Mouse (Mus musculus): ENCODE results near the gene Zfpl1. TPM values are rescaled to one million over a fixed set of nuclear protein-coding genes. Genes with fewer than 3 reads are reported as not detected.
"Not testable (repeated sequence)": the region's sequence is repeated elsewhere in the genome, so short reads cannot be mapped to it uniquely, and the experiment has no call there.

Gene Zfpl1
- polyA plus RNA-seq, 1 experiment from 2014 or later: 82.5 TPM

GRCm38 (mm10) chr19:6048681-6049410 is 35.9 kb downstream of the Zfpl1 start:
- Histone ChIP-seq H3K27me3 (no peaks in the 10 kb centered on the region), H3K4me2 (no peak overlapping the region), H3K4me3 (no peak overlapping the region), H3K9ac (0 out of 2 replicates have a peak overlapping the region, but pooled peaks have one; percentile 91), H3K36me3 (peaks cover 57% of the 10 kb centered on the region), H3K9me3 (no peaks in the 10 kb centered on the region), H3K27ac (no peak overlapping the region), H3K4me1 (replicated peaks) (peaks cover 32% of the 10 kb centered on the region)
- WGBS: 92% methylated on average over 11 of the region's 11 CpGs
- ATAC-seq (ENCODE audit: low FRiP score): no peak

- ATAC-seq (ENCODE audit: low FRiP score): no peak
- Histone ChIP-seq H3K4me3 (peak overlapping the region; percentile 88), H3K36me3 (peaks cover 47% of the 10 kb centered on the region), H3K9ac (peak overlapping the region; percentile 91), H3K4me1 (replicated peaks) (peaks cover 32% of the 10 kb centered on the region), H3K27ac (peak overlapping the region; percentile 99; the same call in 1 of the 2 replicates), H3K27me3 (no peaks in the 10 kb centered on the region), H3K4me2 (peak overlapping the region; percentile 99), H3K9me3 (no peaks in the 10 kb centered on the region)
- WGBS: 88% methylated on average over 8 of the region's 8 CpGs
These were observed 36.9 kb downstream of the Zfpl1 start for GRCm38 (mm10) chr19:6047899-6048166.

- Histone ChIP-seq H3K9ac (peak overlapping the region; percentile 91), H3K4me2 (peak overlapping the region; percentile 99), H3K9me3 (no peaks in the 10 kb centered on the region), H3K27ac (peak overlapping the region; percentile 99), H3K36me3 (peaks cover 42% of the 10 kb centered on the region), H3K4me1 (replicated peaks) (peaks cover 34% of the 10 kb centered on the region), H3K4me3 (peak overlapping the region; percentile 88), H3K27me3 (no peaks in the 10 kb centered on the region)
- WGBS: 2% methylated on average over 44 of the region's 44 CpGs
- peak; percentile 15 for ATAC-seq (ENCODE audit: low FRiP score)
These were observed 37.4 kb downstream of the Zfpl1 start for GRCm38 (mm10) chr19:6047154-6047898.

- Histone ChIP-seq H3K36me3 (peaks cover 34% of the 10 kb centered on the region), H3K27me3 (no peaks in the 10 kb centered on the region), H3K4me2 (peak within 1 kb of the TSS; percentile 99), H3K9ac (peak within 1 kb of the TSS; percentile 91), H3K9me3 (no peaks in the 10 kb centered on the region), H3K27ac (peak within 1 kb of the TSS; percentile 99), H3K4me1 (replicated peaks) (peaks cover 38% of the 10 kb centered on the region), H3K4me3 (peak within 1 kb of the TSS; percentile 88)
- peak; percentile 96 for ATAC-seq (ENCODE audit: low FRiP score)
- under 1% methylated on average over 65 of the region's 65 CpGs for WGBS
These were observed 38.2 kb downstream of the Zfpl1 start, which contains the start of gene Syvn1 for GRCm38 (mm10) chr19:6046294-6047153. Gene Syvn1 (plus strand): TSS chr19:6046576.

GRCm38 (mm10) chr19:6045366-6046293 is 39.1 kb downstream of the Zfpl1 start:
- ATAC-seq (ENCODE audit: low FRiP score): peak; percentile 46
- no peaks in the 10 kb centered on the region for H3K9me3 ChIP-seq
- H3K4me3 ChIP-seq: peak overlapping the region; percentile 88
- 21% methylated on average over 20 of the region's 20 CpGs for whole genome bisulfite sequencing
- H3K4me1 ChIP-seq (replicated peaks): peaks cover 38% of the 10 kb centered on the region
- no peaks in the 10 kb centered on the region for H3K27me3 ChIP-seq
- H3K9ac ChIP-seq: peak overlapping the region; percentile 91
- H3K4me2 ChIP-seq: peak overlapping the region; percentile 99
- H3K36me3 ChIP-seq: peaks cover 25% of the 10 kb centered on the region
- H3K27ac ChIP-seq: peak overlapping the region; percentile 99

GRCm38 (mm10) chr19:6044102-6044501 is 40.7 kb downstream of the Zfpl1 start:
- peaks cover 33% of the 10 kb centered on the region for H3K4me1 ChIP-seq (replicated peaks)
- 65% methylated on average over 4 of the region's 4 CpGs for WGBS
- not testable (repeated sequence) for H3K9ac ChIP-seq; H3K36me3 ChIP-seq; H3K4me3 ChIP-seq; H3K9me3 ChIP-seq; ATAC-seq (ENCODE audit: low FRiP score); H3K27me3 ChIP-seq; H3K4me2 ChIP-seq; H3K27ac ChIP-seq

- Histone ChIP-seq H3K36me3 (no peaks in the 10 kb centered on the region), H3K27me3 (no peaks in the 10 kb centered on the region), H3K9ac (no peak overlapping the region), H3K27ac (0 out of 2 replicates have a peak overlapping the region, but pooled peaks have one; percentile 13), H3K9me3 (no peaks in the 10 kb centered on the region), H3K4me2 (no peak overlapping the region), H3K4me1 (replicated peaks) (peaks cover 16% of the 10 kb centered on the region), H3K4me3 (no peak overlapping the region)
- no peak for ATAC-seq (ENCODE audit: low FRiP score)
- WGBS: 77% methylated on average over 9 of the region's 9 CpGs
These were observed 42.5 kb downstream of the Zfpl1 start for GRCm38 (mm10) chr19:6042293-6042692.

- ATAC-seq (ENCODE audit: low FRiP score): no peak
- H3K4me1 ChIP-seq (replicated peaks): peaks cover 7% of the 10 kb centered on the region
- no peak overlapping the region for H3K27ac ChIP-seq
These were observed 44.8 kb downstream of the Zfpl1 start for GRCm38 (mm10) chr19:6040002-6040401.

GRCm38 (mm10) chr19:6038326-6038725 is 46.4 kb downstream of the Zfpl1 start:
- Histone ChIP-seq H3K4me1 (replicated peaks) (0 out of 2 replicates have a peak, but pooled peaks cover 5% of the 10 kb centered on the region), H3K9me3 (no peaks in the 10 kb centered on the region), H3K4me2 (no peak overlapping the region), H3K27ac (no peak overlapping the region), H3K27me3 (no peaks in the 10 kb centered on the region), H3K4me3 (no peak overlapping the region), H3K9ac (no peak overlapping the region), H3K36me3 (no peaks in the 10 kb centered on the region)
- WGBS: 83% methylated on average over 7 of the region's 7 CpGs
- ATAC-seq (ENCODE audit: low FRiP score): no peak

More at GRCm38 (mm10) chr19:6040002-6040401, 44.8 kb downstream of the Zfpl1 start:
- H3K4me3 ChIP-seq: no peak overlapping the region
- H3K9ac ChIP-seq: no peak overlapping the region
- H3K9me3 ChIP-seq: no peaks in the 10 kb centered on the region
- no peaks in the 10 kb centered on the region for H3K27me3 ChIP-seq
- no peaks in the 10 kb centered on the region for H3K36me3 ChIP-seq
- no peak overlapping the region for H3K4me2 ChIP-seq

- Histone ChIP-seq H3K36me3 (no peaks in the 10 kb centered on the region), H3K4me3 (no peak overlapping the region), H3K27me3 (no peaks in the 10 kb centered on the region), H3K9ac (no peak overlapping the region), H3K27ac (no peak overlapping the region), H3K9me3 (no peaks in the 10 kb centered on the region), H3K4me2 (no peak overlapping the region), H3K4me1 (replicated peaks) (0 out of 2 replicates have a peak, but pooled peaks cover 5% of the 10 kb centered on the region)
- ATAC-seq (ENCODE audit: low FRiP score): no peak
These were observed 47.1 kb downstream of the Zfpl1 start for GRCm38 (mm10) chr19:6037695-6038094.

- Histone ChIP-seq H3K4me1 (replicated peaks) (no peaks in the 10 kb centered on the region), H3K4me2 (no peak overlapping the region), H3K4me3 (no peak overlapping the region), H3K27ac (no peak overlapping the region), H3K9me3 (no peaks in the 10 kb centered on the region), H3K9ac (no peak overlapping the region), H3K36me3 (no peaks in the 10 kb centered on the region), H3K27me3 (no peaks in the 10 kb centered on the region)
- ATAC-seq (ENCODE audit: low FRiP score): no peak
- 80% methylated on average over 9 of the region's 9 CpGs for WGBS
These were observed 48.7 kb downstream of the Zfpl1 start for GRCm38 (mm10) chr19:6035966-6036585.

All from hindbrain, embryonic 13.5 days (tissue).